Mouse (Mus musculus): ENCODE measurements around the gene Ssrp1.

Gene Ssrp1

GRCm38 (mm10) chr2:85038336-85038735 is 1.3 kb downstream of the Ssrp1 start:
- DNase-seq = peak in 1 of 2 experiments; percentile 11

GRCm38 (mm10) chr2:85043623-85044022 is 6.6 kb downstream of the Ssrp1 start:
- DNase-seq = no peak

- no peak for DNase-seq
Measured at GRCm38 (mm10) chr2:85046222-85046621, 9.2 kb downstream of the Ssrp1 start.

GRCm38 (mm10) chr2:85047081-85047480 is 10.0 kb downstream of the Ssrp1 start:
- peak; percentile 24 to 28 for DNase-seq

- DNase-seq = peak; percentile 94 to 95
Measured at GRCm38 (mm10) chr2:85047596-85048167, 10.6 kb downstream of the Ssrp1 start, which contains the start of gene Tnks1bp1. Gene Tnks1bp1 (plus strand): TSS chr2:85048022.

- peak; percentile 75 to 82 for DNase-seq
Measured at GRCm38 (mm10) chr2:85048168-85048751, 11.2 kb downstream of the Ssrp1 start.

- DNase-seq = peak; percentile 36 to 39
Measured at GRCm38 (mm10) chr2:85049277-85049676, 12.2 kb downstream of the Ssrp1 start.

- DNase-seq = peak; percentile 74 to 83
Measured at GRCm38 (mm10) chr2:85050001-85050634, 13.1 kb downstream of the Ssrp1 start.

- DNase-seq = peak; percentile 34 to 43
Measured at GRCm38 (mm10) chr2:85050746-85051145, 13.7 kb downstream of the Ssrp1 start.

GRCm38 (mm10) chr2:85053192-85053816 is 16.3 kb downstream of the Ssrp1 start:
- no peak for DNase-seq

- no peak for DNase-seq
Measured at GRCm38 (mm10) chr2:85056711-85057110, 19.7 kb downstream of the Ssrp1 start.

GRCm38 (mm10) chr2:85059677-85060076 is 22.6 kb downstream of the Ssrp1 start:
- no peak for DNase-seq

- DNase-seq = peak; percentile 21 to 28
Measured at GRCm38 (mm10) chr2:85060591-85061060, 23.6 kb downstream of the Ssrp1 start.

- DNase-seq = peak; percentile 33 to 36
Measured at GRCm38 (mm10) chr2:85061107-85061541, 24.1 kb downstream of the Ssrp1 start.

- DNase-seq = no peak
Measured at GRCm38 (mm10) chr2:85065141-85065875, 28.3 kb downstream of the Ssrp1 start.

- DNase-seq = no peak
Measured at GRCm38 (mm10) chr2:85066937-85067336, 29.9 kb downstream of the Ssrp1 start.

GRCm38 (mm10) chr2:85067903-85068625 is 31.0 kb downstream of the Ssrp1 start:
- peak; percentile 33 to 40 for DNase-seq

- no peak for DNase-seq
Measured at GRCm38 (mm10) chr2:85068626-85069025, 31.6 kb downstream of the Ssrp1 start.

- DNase-seq = no peak
Measured at GRCm38 (mm10) chr2:85070086-85070485, 33.1 kb downstream of the Ssrp1 start.

GRCm38 (mm10) chr2:85071921-85072320 is 34.9 kb downstream of the Ssrp1 start:
- no peak for DNase-seq

GRCm38 (mm10) chr2:85073751-85074150 is 36.7 kb downstream of the Ssrp1 start:
- no peak for DNase-seq

Data from cerebellum, postnatal 10 days (tissue).